Mouse (Mus musculus) limb, embryonic 12.5 days (tissue): Measurements from ENCODE around the gene Stxbp5. TPM values are rescaled to one million over a fixed set of nuclear protein-coding genes. Genes with fewer than 3 reads are reported as not detected.

Experiments used
- ATAC-seq: fragments of 200-750 bp; cut with Nextera tagmentation; 2 replicates; pipeline ENCODE4 v1.8.0; 2017; ENCODE audit warnings: low read depth, moderate TSS enrichment; ENCODE audit not compliant: insufficient number of reproducible peaks, insufficient read depth, low FRiP score, low TSS enrichment
- H3K27ac ChIP-seq: fragments of 300-500 bp; sonication (generic); 2 replicates; pipeline ENCODE4 v1.5.1; 2016; ENCODE audit warnings: mild to moderate bottlenecking, moderate library complexity
- H3K27me3 ChIP-seq: fragments of 300-500 bp; sonication (generic); 2 replicates; pipeline ENCODE4 v1.6.1; 2016; ENCODE audit warnings: mild to moderate bottlenecking, moderate library complexity
- H3K36me3 ChIP-seq: fragments of 300-500 bp; sonication (generic); 2 replicates; pipeline ENCODE4 v1.6.1; 2016; ENCODE audit warnings: mild to moderate bottlenecking, moderate library complexity
- H3K4me1 ChIP-seq: fragments of 300-500 bp; sonication (generic); replicated peaks from 2 replicates; pipeline ENCODE4 v1.6.1; 2016
- H3K4me2 ChIP-seq: fragments of 300-500 bp; sonication (generic); 2 replicates; pipeline ENCODE4 v1.6.1; 2016; ENCODE audit warnings: mild to moderate bottlenecking, moderate library complexity
- H3K4me3 ChIP-seq: fragments of 300-500 bp; sonication (generic); replicated peaks from 2 replicates; pipeline ENCODE4 v1.5.1; 2016; ENCODE audit warnings: mild to moderate bottlenecking
- H3K9ac ChIP-seq: fragments of 300-500 bp; sonication (generic); replicated peaks from 2 replicates; pipeline ENCODE4 v1.6.1; 2016; ENCODE audit warnings: mild to moderate bottlenecking, moderate library complexity
- H3K9me3 ChIP-seq: fragments of 300-500 bp; sonication (generic); 2 replicates; pipeline ENCODE4 v1.6.1; 2016; ENCODE audit warnings: mild to moderate bottlenecking, moderate library complexity
- WGBS: fragments of 180-500 bp; shearing (Covaris S2); methylation state at CpG from one replicate; pipeline ENCODE4 v1.1.7; 2016; 5-methylcytosine and 5-hydroxymethylcytosine counted together
- polyA plus RNA-seq: library from polyadenylated mRNA; unstranded; fragments of >200 nt; fragmentation: Nextera tagmentation; extraction: Ambion mirVana; gene quantifications from 2 replicates; pipeline ENCODE4 v1.2.1, GENCODE M21; 2016

The Stxbp5 gene
- polyA plus RNA-seq: 7.2 and 7.3 TPM in 2 replicates

GRCm38 (mm10) chr10:9901071-9901696, at the start of gene Stxbp5:
TSS of gene Stxbp5 (minus strand) at chr10:9901079.
- Histone ChIP-seq H3K27me3 (no peaks in the 10 kb centered on the region; the same call in 1 of the 2 replicates), H3K9me3 (no peaks in the 10 kb centered on the region), H3K36me3 (no peaks in the 10 kb centered on the region), H3K9ac (peak within 1 kb of the TSS; percentile 89), H3K27ac (peak within 1 kb of the TSS; percentile 93), H3K4me3 (peak within 1 kb of the TSS; percentile 86), H3K4me1 (peaks cover 5% of the 10 kb centered on the region; the same call in 1 of the 2 replicates), H3K4me2 (peak within 1 kb of the TSS; percentile 93)
- peak; percentile 74 for ATAC-seq
- WGBS: under 1% methylated on average over 49 of the region's 52 CpGs

GRCm38 (mm10) chr10:9912395-9912794, 11.5 kb upstream of the Stxbp5 start:
- H3K9ac ChIP-seq: no peak overlapping the region
- ATAC-seq: no peak
- no peak overlapping the region for H3K27ac ChIP-seq
- 85% methylated on average over 5 of the region's 5 CpGs for WGBS
- H3K4me1 ChIP-seq: no peaks in the 10 kb centered on the region
- no peak overlapping the region for H3K4me2 ChIP-seq
- no peaks in the 10 kb centered on the region for H3K27me3 ChIP-seq
- H3K9me3 ChIP-seq: no peaks in the 10 kb centered on the region
- H3K36me3 ChIP-seq: no peaks in the 10 kb centered on the region
- H3K4me3 ChIP-seq: no peak overlapping the region

GRCm38 (mm10) chr10:9907919-9908502, 7.1 kb upstream of the Stxbp5 start:
- H3K4me2 ChIP-seq: no peak overlapping the region
- no peak for ATAC-seq
- H3K9me3 ChIP-seq: no peaks in the 10 kb centered on the region
- H3K36me3 ChIP-seq: no peaks in the 10 kb centered on the region
- no peaks in the 10 kb centered on the region; the same call in 1 of the 2 replicates for H3K27me3 ChIP-seq
- 85% methylated on average over 8 of the region's 8 CpGs for WGBS
- no peak overlapping the region for H3K4me3 ChIP-seq
- no peaks in the 10 kb centered on the region for H3K4me1 ChIP-seq
- H3K9ac ChIP-seq: no peak overlapping the region
- H3K27ac ChIP-seq: no peak overlapping the region

GRCm38 (mm10) chr10:9907519-9907918, 6.6 kb upstream of the Stxbp5 start:
- no peak for ATAC-seq
- no peak overlapping the region for H3K9ac ChIP-seq
- no peaks in the 10 kb centered on the region for H3K4me1 ChIP-seq
- H3K4me3 ChIP-seq: no peak overlapping the region
- WGBS: 77% methylated on average over 2 of the region's 2 CpGs
- H3K4me2 ChIP-seq: no peak overlapping the region
- no peaks in the 10 kb centered on the region for H3K9me3 ChIP-seq
- H3K36me3 ChIP-seq: no peaks in the 10 kb centered on the region
- H3K27me3 ChIP-seq: no peaks in the 10 kb centered on the region; the same call in 1 of the 2 replicates
- no peak overlapping the region for H3K27ac ChIP-seq

DNA sequence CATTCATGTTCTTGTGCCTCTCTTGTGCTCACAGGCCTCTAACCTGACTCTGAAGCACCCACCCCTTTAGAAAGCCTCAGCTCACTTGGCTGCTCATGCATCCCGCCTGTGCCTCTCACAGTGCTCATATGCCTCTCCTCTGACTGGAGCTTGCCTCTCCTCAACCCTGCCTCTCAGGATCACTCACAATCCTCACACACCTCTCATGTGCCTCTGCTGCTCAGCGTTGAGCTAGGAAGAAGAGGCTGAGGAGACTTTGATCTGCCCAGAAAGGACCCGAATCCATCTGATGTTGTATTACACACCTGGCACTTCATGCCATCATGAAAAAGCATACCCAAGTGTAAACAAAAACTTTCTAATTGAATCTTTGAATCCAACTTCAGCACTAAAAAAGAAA, 5.3 kb upstream of the Stxbp5 start:
- H3K9me3 ChIP-seq: no peaks in the 10 kb centered on the region
- H3K4me3 ChIP-seq: no peak overlapping the region
- no peaks in the 10 kb centered on the region for H3K4me1 ChIP-seq
- no peaks in the 10 kb centered on the region; the same call in 1 of the 2 replicates for H3K27me3 ChIP-seq
- H3K27ac ChIP-seq: no peak overlapping the region
- H3K4me2 ChIP-seq: no peak overlapping the region
- 64% methylated on average over 3 of the region's 3 CpGs for WGBS
- H3K9ac ChIP-seq: no peak overlapping the region
- H3K36me3 ChIP-seq: no peaks in the 10 kb centered on the region
- no peak for ATAC-seq

DNA sequence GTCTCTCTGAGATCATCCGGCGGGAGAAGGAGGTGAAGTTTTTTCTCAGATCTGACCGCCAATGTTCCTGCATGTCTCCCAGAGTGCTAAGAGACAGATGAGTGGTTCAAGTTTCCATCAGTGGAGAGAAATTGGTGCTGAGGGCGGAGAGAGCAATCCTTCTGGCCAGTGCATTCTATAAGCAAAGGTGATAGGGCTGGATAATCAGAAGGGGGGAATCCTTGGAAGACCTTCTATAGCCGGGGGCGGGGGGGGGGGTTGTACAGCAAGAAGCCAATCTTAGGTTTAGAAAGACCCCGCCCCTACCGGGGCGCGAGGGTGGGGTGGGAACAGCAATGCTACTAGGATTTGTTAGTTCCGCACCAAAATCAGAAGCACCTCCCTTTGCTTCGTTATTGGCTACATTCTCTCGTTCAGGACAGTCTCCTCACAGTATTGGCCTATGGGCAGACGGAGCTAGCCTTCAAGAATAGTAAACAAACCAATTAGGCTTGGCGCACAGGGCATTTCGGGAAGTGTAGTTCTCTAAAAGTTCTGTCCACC, 889 bp upstream of the Stxbp5 start:
- Histone ChIP-seq H3K9ac (peak overlapping the region; percentile 89; the same call in 1 of the 2 replicates), H3K36me3 (no peaks in the 10 kb centered on the region), H3K9me3 (no peaks in the 10 kb centered on the region), H3K4me2 (peak overlapping the region; percentile 93), H3K4me1 (peaks cover 5% of the 10 kb centered on the region; the same call in 1 of the 2 replicates), H3K4me3 (peak overlapping the region; percentile 86), H3K27me3 (no peaks in the 10 kb centered on the region; the same call in 1 of the 2 replicates), H3K27ac (peak overlapping the region; percentile 93)
- 0% methylated on average over 16 of the region's 16 CpGs for WGBS
- ATAC-seq: peak; percentile 92

DNA sequence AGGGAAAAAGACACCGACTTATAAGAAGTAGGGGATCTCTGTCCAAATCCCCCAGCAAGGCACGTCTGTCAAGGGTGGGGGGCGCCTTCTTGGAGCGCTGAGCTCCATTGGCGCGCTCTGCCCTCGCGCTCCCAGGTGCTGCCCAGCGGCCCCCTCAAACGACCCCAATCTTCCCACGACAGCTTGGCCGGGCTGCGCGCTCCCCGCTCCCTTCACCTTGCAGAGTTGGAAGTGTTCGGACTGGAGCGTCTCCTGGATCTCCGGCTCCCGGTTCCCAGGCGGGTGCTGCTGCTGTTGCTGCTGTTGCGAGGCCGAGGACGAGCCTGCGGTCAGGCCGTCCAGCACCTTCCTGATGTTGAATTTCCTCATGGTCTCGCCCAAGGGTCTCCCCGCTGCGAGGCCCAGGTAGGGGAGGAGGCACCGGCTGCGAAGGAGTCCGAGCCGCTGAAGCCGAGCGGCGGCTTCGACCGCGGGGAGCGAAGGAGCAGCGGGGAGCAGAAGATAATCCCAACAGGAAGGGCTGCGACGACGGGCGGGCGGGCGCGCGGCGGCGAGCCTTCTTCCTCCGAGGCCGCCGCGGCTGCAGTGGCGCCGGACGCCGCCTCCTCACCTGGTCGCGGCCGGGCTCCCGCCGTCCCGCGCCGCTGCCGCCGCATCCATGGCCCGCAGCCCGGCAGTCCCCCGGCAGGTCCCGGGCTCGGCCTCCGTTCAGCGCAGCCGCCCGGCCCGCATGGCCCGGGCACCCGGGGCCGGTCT, 386 bp downstream of the Stxbp5 start:
- ATAC-seq: 0 out of 2 replicates have a peak, but pooled peaks have one; percentile 33
- Histone ChIP-seq H3K4me2 (peak overlapping the region; percentile 93), H3K27ac (peak overlapping the region; percentile 93), H3K9ac (peak overlapping the region; percentile 89), H3K9me3 (no peaks in the 10 kb centered on the region), H3K36me3 (no peaks in the 10 kb centered on the region), H3K4me3 (peak overlapping the region; percentile 86), H3K4me1 (peaks cover 5% of the 10 kb centered on the region; the same call in 1 of the 2 replicates), H3K27me3 (no peaks in the 10 kb centered on the region; the same call in 1 of the 2 replicates)
- WGBS: under 1% methylated on average over 69 of the region's 81 CpGs

GRCm38 (mm10) chr10:9899816-9900215, 1.1 kb downstream of the Stxbp5 start:
- no peaks in the 10 kb centered on the region for H3K36me3 ChIP-seq
- H3K27ac ChIP-seq: no peak overlapping the region
- 2% methylated on average over 15 of the region's 15 CpGs for WGBS
- peaks cover 5% of the 10 kb centered on the region; the same call in 1 of the 2 replicates for H3K4me1 ChIP-seq
- no peaks in the 10 kb centered on the region for H3K9me3 ChIP-seq
- no peak overlapping the region; the same call in 1 of the 2 replicates for H3K9ac ChIP-seq
- peak overlapping the region; percentile 93 for H3K4me2 ChIP-seq
- peak overlapping the region; percentile 86 for H3K4me3 ChIP-seq
- no peaks in the 10 kb centered on the region; the same call in 1 of the 2 replicates for H3K27me3 ChIP-seq
- ATAC-seq: no peak

- WGBS: 4% methylated on average over 7 of the region's 7 CpGs
These were observed 1.8 kb downstream of the Stxbp5 start for GRCm38 (mm10) chr10:9899086-9899485.

DNA sequence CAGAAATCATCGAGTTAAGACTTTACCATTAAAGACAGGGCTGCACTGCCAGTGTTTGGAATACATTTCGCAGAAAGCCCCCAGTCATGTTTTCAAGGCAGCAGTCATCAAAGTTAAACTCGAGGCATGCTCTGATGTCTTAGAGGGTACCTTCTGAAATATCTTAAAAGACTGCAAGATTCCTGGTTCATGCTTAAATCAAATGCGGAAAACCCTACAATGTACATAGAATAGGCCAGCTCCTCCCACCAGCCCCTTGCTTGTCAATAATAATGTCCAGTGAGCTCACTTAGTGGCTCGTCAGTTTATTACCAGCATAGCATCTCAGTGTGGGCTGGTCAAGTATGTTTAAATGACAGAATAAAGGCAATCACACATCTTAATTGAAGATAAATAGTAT, 3.0 kb downstream of the Stxbp5 start:
- Histone ChIP-seq H3K27me3 (no peaks in the 10 kb centered on the region; the same call in 1 of the 2 replicates), H3K9ac (no peak overlapping the region), H3K4me3 (no peak overlapping the region), H3K4me2 (no peak overlapping the region), H3K27ac (no peak overlapping the region), H3K36me3 (no peaks in the 10 kb centered on the region), H3K9me3 (no peaks in the 10 kb centered on the region), H3K4me1 (peaks cover 5% of the 10 kb centered on the region; the same call in 1 of the 2 replicates)
- no peak for ATAC-seq
- WGBS: 73% methylated on average over 5 of the region's 5 CpGs

More at GRCm38 (mm10) chr10:9899086-9899485, 1.8 kb downstream of the Stxbp5 start:
- no peaks in the 10 kb centered on the region; the same call in 1 of the 2 replicates for H3K27me3 ChIP-seq
- H3K27ac ChIP-seq: no peak overlapping the region
- no peaks in the 10 kb centered on the region for H3K9me3 ChIP-seq
- H3K9ac ChIP-seq: no peak overlapping the region
- peaks cover 5% of the 10 kb centered on the region; the same call in 1 of the 2 replicates for H3K4me1 ChIP-seq
- H3K36me3 ChIP-seq: no peaks in the 10 kb centered on the region
- no peak for ATAC-seq
- peak overlapping the region; percentile 86 for H3K4me3 ChIP-seq
- H3K4me2 ChIP-seq: peak overlapping the region; percentile 93

GRCm38 (mm10) chr10:9893562-9893961, 7.3 kb downstream of the Stxbp5 start:
- ATAC-seq: no peak
- Histone ChIP-seq H3K27ac (no peak overlapping the region), H3K4me1 (no peaks in the 10 kb centered on the region), H3K4me3 (no peak overlapping the region), H3K36me3 (no peaks in the 10 kb centered on the region), H3K4me2 (no peak overlapping the region), H3K9ac (no peak overlapping the region), H3K27me3 (no peaks in the 10 kb centered on the region), H3K9me3 (no peaks in the 10 kb centered on the region)
- 81% methylated on average over 2 of the region's 2 CpGs for WGBS
